Mouse (Mus musculus): ENCODE data around the gene Prkaca.

- TF ChIP-seq EP300 (optimal IDR thresholded peaks at IDR 0.05) (no peak), CTCF (IDR thresholded peaks at IDR 0.05; ENCODE audit: low read depth) (no peak)
These were observed 31.6 kb upstream of the Prkaca start for GRCm38 (mm10) chr8:83941066-83941677.

All from stomach, postnatal 0 days (tissue).